Mouse (Mus musculus): Measurements from ENCODE around the gene Itga9. TPM values are rescaled to one million over a fixed set of nuclear protein-coding genes. Genes with fewer than 3 reads are reported as not detected.

The Itga9 gene
- polyA plus RNA-seq, 1 experiment from 2014 or later = 5.9 TPM

DNA sequence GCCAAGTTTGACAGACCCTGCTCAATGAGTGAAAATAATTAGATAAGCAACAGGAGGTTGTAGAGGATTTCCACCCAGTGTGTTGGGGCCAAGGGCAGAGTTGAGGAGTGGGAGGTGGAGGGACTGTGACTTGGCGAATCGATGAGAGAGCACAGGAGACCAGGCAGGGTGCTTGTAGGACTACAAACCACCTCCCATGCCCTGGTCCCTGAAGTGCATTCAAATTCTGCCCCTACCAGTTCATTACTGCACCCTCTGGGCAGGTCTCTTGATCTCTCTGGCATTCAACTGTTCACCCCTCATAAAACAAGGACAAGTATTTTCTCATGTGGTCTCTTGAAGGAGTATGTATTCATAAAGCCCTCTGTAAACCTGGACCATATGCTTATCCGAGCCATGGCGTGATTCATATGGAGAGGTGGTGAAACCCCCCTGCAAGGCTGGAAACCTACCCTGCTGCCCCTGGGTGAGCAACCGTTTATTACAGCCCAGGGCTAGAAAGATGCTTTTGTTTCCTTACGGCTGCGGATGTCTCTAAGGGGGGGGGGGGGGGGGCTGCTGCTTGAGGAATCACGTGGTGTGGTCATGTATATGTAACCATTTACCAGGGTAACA, 143.0 kb downstream of the Itga9 start:
- H3K27ac ChIP-seq (ENCODE audit: low read depth, low read length) = no peak overlapping the region
- no peak overlapping the region for H3K4me2 ChIP-seq (replicated peaks; ENCODE audit: low read depth)
- no peak for ATAC-seq
- H3K4me1 ChIP-seq (replicated peaks; ENCODE audit: control insufficient read depth, insufficient read depth, low read length) = no peaks in the 10 kb centered on the region
- 67% methylated on average over 8 of the region's 8 CpGs for WGBS
- H3K9me3 ChIP-seq (ENCODE audit: control insufficient read depth) = no peaks in the 10 kb centered on the region
- no peaks in the 10 kb centered on the region for H3K27me3 ChIP-seq (replicated peaks; ENCODE audit: control insufficient read depth, insufficient read depth, low read length)
- no peak overlapping the region for H3K9ac ChIP-seq (ENCODE audit: low read depth, low read length)
- H3K36me3 ChIP-seq (ENCODE audit: control insufficient read depth, insufficient read depth) = no peaks in the 10 kb centered on the region
- TF ChIP-seq CTCF (IDR thresholded peaks at IDR 0.05; ENCODE audit: low read depth) = no peak
- no peak overlapping the region for H3K4me3 ChIP-seq (ENCODE audit: low read depth, low read length)

GRCm38 (mm10) chr9:118750828-118751227, 144.3 kb downstream of the Itga9 start:
- ATAC-seq = no peak
- WGBS = 88% methylated on average over 7 of the region's 7 CpGs
- H3K36me3 ChIP-seq (ENCODE audit: control insufficient read depth, insufficient read depth) = no peaks in the 10 kb centered on the region

DNA sequence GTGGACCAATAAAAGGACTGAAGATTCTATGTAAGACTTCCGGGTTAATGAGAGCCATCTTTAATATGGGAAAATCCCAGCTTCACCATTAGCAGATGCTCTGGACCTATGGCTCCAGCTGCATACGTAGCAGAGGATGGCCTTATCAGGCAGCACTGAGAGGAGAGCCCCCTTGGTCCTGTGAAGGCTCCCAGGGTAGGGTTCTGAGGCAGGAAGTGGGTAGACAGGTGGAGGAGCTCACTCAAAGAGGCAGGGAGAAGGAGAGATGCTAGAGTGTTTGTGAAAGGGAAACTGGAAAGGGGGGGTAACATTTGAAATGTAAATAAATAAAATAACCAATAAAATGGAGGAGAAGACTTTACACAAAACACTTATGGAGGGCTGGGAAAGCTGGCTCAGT, 145.9 kb downstream of the Itga9 start:
- Histone ChIP-seq H3K4me1 (replicated peaks; ENCODE audit: control insufficient read depth, insufficient read depth, low read length) (no peaks in the 10 kb centered on the region), H3K27ac (ENCODE audit: low read depth, low read length) (no peak overlapping the region), H3K36me3 (ENCODE audit: control insufficient read depth, insufficient read depth) (no peaks in the 10 kb centered on the region), H3K27me3 (replicated peaks; ENCODE audit: control insufficient read depth, insufficient read depth, low read length) (no peaks in the 10 kb centered on the region), H3K4me3 (ENCODE audit: low read depth, low read length) (no peak overlapping the region), H3K9me3 (ENCODE audit: control insufficient read depth) (no peaks in the 10 kb centered on the region), H3K9ac (ENCODE audit: low read depth, low read length) (no peak overlapping the region), H3K4me2 (replicated peaks; ENCODE audit: low read depth) (no peak overlapping the region)
- ATAC-seq = no peak
- TF ChIP-seq CTCF (IDR thresholded peaks at IDR 0.05; ENCODE audit: low read depth) = no peak
- WGBS = 85% methylated on average over 2 of the region's 2 CpGs

More at GRCm38 (mm10) chr9:118750828-118751227, 144.3 kb downstream of the Itga9 start:
- no peak overlapping the region for H3K27ac ChIP-seq (ENCODE audit: low read depth, low read length)
- no peak overlapping the region for H3K4me3 ChIP-seq (ENCODE audit: low read depth, low read length)
- H3K4me2 ChIP-seq (replicated peaks; ENCODE audit: low read depth) = no peak overlapping the region
- no peaks in the 10 kb centered on the region for H3K9me3 ChIP-seq (ENCODE audit: control insufficient read depth)
- no peaks in the 10 kb centered on the region for H3K4me1 ChIP-seq (replicated peaks; ENCODE audit: control insufficient read depth, insufficient read depth, low read length)
- H3K27me3 ChIP-seq (replicated peaks; ENCODE audit: control insufficient read depth, insufficient read depth, low read length) = no peaks in the 10 kb centered on the region
- TF ChIP-seq CTCF (IDR thresholded peaks at IDR 0.05; ENCODE audit: low read depth) = no peak
- H3K9ac ChIP-seq (ENCODE audit: low read depth, low read length) = no peak overlapping the region

- Histone ChIP-seq H3K4me3 (ENCODE audit: low read depth, low read length) (no peak overlapping the region), H3K9me3 (ENCODE audit: control insufficient read depth) (no peaks in the 10 kb centered on the region), H3K4me2 (replicated peaks; ENCODE audit: low read depth) (no peak overlapping the region), H3K9ac (ENCODE audit: low read depth, low read length) (no peak overlapping the region), H3K4me1 (replicated peaks; ENCODE audit: control insufficient read depth, insufficient read depth, low read length) (no peaks in the 10 kb centered on the region), H3K27ac (ENCODE audit: low read depth, low read length) (no peak overlapping the region), H3K36me3 (ENCODE audit: control insufficient read depth, insufficient read depth) (no peaks in the 10 kb centered on the region), H3K27me3 (replicated peaks; ENCODE audit: control insufficient read depth, insufficient read depth, low read length) (no peaks in the 10 kb centered on the region)
- no peak for ATAC-seq
- no peak for TF ChIP-seq CTCF (IDR thresholded peaks at IDR 0.05; ENCODE audit: low read depth)
- 49% methylated on average over 4 of the region's 4 CpGs for WGBS
These were observed 153.0 kb downstream of the Itga9 start for GRCm38 (mm10) chr9:118759462-118759861.

- no peaks in the 10 kb centered on the region for H3K36me3 ChIP-seq (ENCODE audit: control insufficient read depth, insufficient read depth)
- H3K9me3 ChIP-seq (ENCODE audit: control insufficient read depth) = no peaks in the 10 kb centered on the region
- no peak overlapping the region for H3K27ac ChIP-seq (ENCODE audit: low read depth, low read length)
- H3K4me1 ChIP-seq (replicated peaks; ENCODE audit: control insufficient read depth, insufficient read depth, low read length) = no peaks in the 10 kb centered on the region
- no peak overlapping the region for H3K4me2 ChIP-seq (replicated peaks; ENCODE audit: low read depth)
- ATAC-seq = no peak
- H3K27me3 ChIP-seq (replicated peaks; ENCODE audit: control insufficient read depth, insufficient read depth, low read length) = no peaks in the 10 kb centered on the region
- WGBS = 58% methylated on average over 8 of the region's 8 CpGs
- H3K4me3 ChIP-seq (ENCODE audit: low read depth, low read length) = no peak overlapping the region
- TF ChIP-seq CTCF (IDR thresholded peaks at IDR 0.05; ENCODE audit: low read depth) = no peak
- H3K9ac ChIP-seq (ENCODE audit: low read depth, low read length) = no peak overlapping the region
These were observed 155.6 kb downstream of the Itga9 start for GRCm38 (mm10) chr9:118761953-118762590.

- H3K27ac ChIP-seq (ENCODE audit: low read depth, low read length) = no peak overlapping the region
- H3K9me3 ChIP-seq (ENCODE audit: control insufficient read depth) = no peaks in the 10 kb centered on the region
- H3K36me3 ChIP-seq (ENCODE audit: control insufficient read depth, insufficient read depth) = no peaks in the 10 kb centered on the region
- no peaks in the 10 kb centered on the region for H3K4me1 ChIP-seq (replicated peaks; ENCODE audit: control insufficient read depth, insufficient read depth, low read length)
- ATAC-seq = no peak
- WGBS = 45% methylated on average over 7 of the region's 7 CpGs
- no peak overlapping the region for H3K4me3 ChIP-seq (ENCODE audit: low read depth, low read length)
- H3K9ac ChIP-seq (ENCODE audit: low read depth, low read length) = no peak overlapping the region
- TF ChIP-seq CTCF (IDR thresholded peaks at IDR 0.05; ENCODE audit: low read depth) = no peak
- no peaks in the 10 kb centered on the region for H3K27me3 ChIP-seq (replicated peaks; ENCODE audit: control insufficient read depth, insufficient read depth, low read length)
- no peak overlapping the region for H3K4me2 ChIP-seq (replicated peaks; ENCODE audit: low read depth)
These were observed 156.3 kb downstream of the Itga9 start for GRCm38 (mm10) chr9:118762759-118763158.
